Mouse (Mus musculus) CD8-positive naive resting alpha-beta T cell, adult 57 days (primary cell): ENCODE measurements around the gene Trappc2l. TPM values are rescaled to one million over a fixed set of nuclear protein-coding genes. Genes with fewer than 3 reads are reported as not detected.

ENCODE experiments used
- total RNA-seq: library from RNA; stranded (reverse); gene quantifications from one replicate; pipeline ENCODE4 v1.2.4, GENCODE M21; 2023

Gene Trappc2l
- 42.0 TPM for total RNA-seq

DNA sequence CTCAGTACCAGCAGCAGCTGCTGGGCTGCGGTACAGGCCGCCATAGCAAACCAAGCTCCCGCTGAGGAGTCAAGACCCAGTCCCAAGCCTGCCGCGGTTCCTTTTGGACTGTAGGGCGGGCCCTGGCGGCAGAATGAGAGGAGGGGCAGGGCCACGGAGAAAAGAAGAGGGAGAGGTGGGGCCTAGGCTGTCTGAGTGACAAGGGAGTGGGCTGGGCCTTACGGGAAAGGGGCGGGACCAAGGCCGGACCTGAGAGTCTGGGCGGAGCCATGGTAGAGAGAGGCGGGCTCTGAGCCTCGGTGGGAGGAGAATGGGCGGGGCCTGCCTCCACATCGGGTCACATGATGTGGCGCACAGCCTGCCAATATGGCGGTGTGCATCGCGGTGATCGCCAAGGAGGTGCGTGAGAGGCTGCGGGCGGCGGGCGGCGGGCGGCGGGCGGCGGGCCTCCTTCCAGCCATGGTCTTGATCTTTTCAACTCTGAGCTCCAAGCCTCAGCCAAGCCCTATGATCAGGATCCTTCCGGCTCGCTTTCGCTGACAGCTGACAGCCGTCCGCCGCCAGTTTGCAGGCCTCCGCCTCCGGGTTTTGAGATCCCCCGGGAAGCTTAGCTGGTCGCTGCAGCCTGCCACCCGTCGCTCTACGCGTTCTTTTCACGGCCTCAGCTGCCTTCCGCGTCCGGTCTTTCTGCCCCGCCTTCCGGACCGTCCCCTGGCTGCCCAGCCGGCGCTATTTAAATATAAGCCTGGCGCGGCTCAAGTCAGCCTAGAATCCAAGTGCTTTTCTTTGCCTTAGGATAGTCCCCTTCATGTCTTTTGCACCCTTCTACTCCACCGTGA is at the start of gene Trappc2l, which contains the start of gene Galns:
Gene Trappc2l, plus strand, starts transcription at position 346 of the 839 bp plus-strand sequence.
Gene Galns, minus strand, starts transcription at position 169 of the 839 bp plus-strand sequence.

DNA sequence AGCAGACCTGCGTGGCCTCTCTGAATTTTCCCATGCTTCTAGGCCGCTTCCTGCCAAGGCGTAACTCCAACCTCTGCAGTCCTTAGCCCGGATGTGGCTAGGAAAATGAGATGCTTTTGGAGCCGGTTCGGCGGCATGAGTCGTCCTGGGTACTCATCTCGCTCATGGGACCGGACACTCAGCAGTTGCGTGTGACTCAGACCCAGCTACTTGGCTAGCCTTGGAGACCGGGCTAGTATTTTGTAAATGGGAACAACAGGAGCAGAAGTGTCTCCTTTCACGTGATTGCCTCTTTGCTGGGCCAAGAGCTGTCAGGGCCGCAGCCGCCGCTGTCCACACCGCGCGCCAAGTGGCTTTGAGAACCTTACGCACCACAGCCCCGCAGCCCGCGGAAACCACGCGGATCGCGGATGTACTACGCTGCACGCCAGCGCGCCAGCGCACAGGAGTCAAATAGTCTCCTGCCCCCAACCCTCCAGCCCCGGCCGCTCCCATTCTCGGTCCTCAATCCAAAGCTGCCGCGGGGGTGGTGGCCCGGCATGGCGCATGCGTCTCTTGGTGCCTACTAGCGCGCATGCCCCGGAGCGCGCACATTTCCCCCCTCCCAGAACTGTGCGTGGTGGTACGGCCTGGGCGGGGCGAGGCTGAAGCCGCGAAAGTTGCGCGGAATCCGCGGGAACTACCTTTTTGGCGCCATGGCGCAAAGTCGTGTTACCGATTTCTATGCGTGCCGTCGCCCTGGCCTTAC is 43.9 kb upstream of the Trappc2l start, which contains the start of gene Cdt1:
Gene Cdt1, plus strand, starts transcription at position 655 of the 748 bp plus-strand sequence.

DNA sequence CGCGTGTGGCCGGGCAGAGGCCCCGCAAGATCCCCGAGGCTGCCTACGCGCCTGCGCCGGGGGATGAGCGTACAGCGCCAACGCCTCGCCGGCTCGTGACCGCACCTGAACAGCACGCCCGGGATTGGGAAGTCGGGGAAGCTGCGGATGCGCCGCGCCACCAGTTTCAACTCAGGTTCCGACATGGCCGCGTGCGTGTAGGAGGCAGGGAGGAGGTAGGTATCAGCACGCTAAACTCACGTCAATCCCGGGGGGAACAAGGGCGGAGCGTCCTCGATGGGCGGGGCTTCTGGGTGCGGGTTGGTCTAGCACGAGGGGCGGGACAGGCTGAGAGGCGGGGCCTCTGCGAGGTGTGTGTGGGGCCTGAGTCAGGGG is 34.8 kb upstream of the Trappc2l start, which contains the start of gene Aprt:
Gene Aprt, minus strand, starts transcription at position 262 of the 375 bp plus-strand sequence.

DNA sequence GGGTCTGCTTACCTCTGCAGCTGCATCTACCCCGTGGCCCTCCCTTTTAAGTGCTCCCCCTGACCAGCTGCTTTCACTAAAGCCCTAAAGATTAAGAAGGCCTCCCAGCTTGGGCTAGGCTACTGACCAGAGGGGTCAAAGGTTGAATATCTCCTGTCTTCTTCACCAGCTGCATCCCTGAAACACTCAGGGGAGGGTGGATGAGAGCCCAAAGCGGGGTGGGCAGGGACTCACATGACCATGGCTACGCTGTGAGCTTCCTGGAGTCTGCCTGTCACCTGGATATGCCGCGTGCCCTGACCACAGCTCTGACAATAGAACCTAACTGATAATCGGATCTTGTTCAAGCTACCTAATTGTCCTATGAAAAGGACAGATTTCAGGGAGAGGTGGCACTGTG is 11.3 kb downstream of the Trappc2l start, which contains the start of gene Pabpn1l:
Gene Pabpn1l, minus strand, starts transcription at position 13 of the 400 bp plus-strand sequence.

Other genes with a start within 250 kb of the Trappc2l start
- gene Zc3h18, start 235.0 kb upstream of the Trappc2l start, total RNA-seq, result 94.7 TPM
- not detected for gene Il17c, start 189.6 kb upstream of the Trappc2l start, total RNA-seq
- 140 TPM for gene Cyba, start 178.7 kb upstream of the Trappc2l start, total RNA-seq
- gene Mvd, start 168.2 kb upstream of the Trappc2l start, total RNA-seq, result 11.3 TPM
- gene Snai3, start 150.9 kb upstream of the Trappc2l start, total RNA-seq, result 9.0 TPM
- gene Rnf166, start 135.6 kb upstream of the Trappc2l start, total RNA-seq, result 99.1 TPM
- 51.0 TPM for gene Ctu2, start 135.5 kb upstream of the Trappc2l start, total RNA-seq
- 43.8 TPM for gene Piezo1, start 60.3 kb upstream of the Trappc2l start, total RNA-seq
- gene Cdt1, start 43.6 kb upstream of the Trappc2l start, total RNA-seq, result 75.3 TPM
- 96.5 TPM for gene Aprt, start 34.7 kb upstream of the Trappc2l start, total RNA-seq
- 13.4 TPM for gene Galns, start 177 bp upstream of the Trappc2l start, total RNA-seq
- gene Pabpn1l, start 11.1 kb downstream of the Trappc2l start, total RNA-seq, result not detected
- gene Cbfa2t3, start 87.5 kb downstream of the Trappc2l start, total RNA-seq, result 6.0 TPM
- 8.6 TPM for gene Acsf3, start 163.8 kb downstream of the Trappc2l start, total RNA-seq
- not detected for gene Cdh15, start 236.3 kb downstream of the Trappc2l start, total RNA-seq